Mouse (Mus musculus): ENCODE data around the gene H2-Ob. TPM values are rescaled to one million over a fixed set of nuclear protein-coding genes. Genes with fewer than 3 reads are reported as not detected.
A peak's percentile ranks its signal among the peaks of the same experiment; 100 is the strongest.
"Not testable (repeated sequence)": the region's sequence is repeated elsewhere in the genome, so short reads cannot be mapped to it uniquely, and the experiment has no call there.

The H2-Ob gene
- polyA plus RNA-seq, 1 experiment: 13.7 TPM

DNA sequence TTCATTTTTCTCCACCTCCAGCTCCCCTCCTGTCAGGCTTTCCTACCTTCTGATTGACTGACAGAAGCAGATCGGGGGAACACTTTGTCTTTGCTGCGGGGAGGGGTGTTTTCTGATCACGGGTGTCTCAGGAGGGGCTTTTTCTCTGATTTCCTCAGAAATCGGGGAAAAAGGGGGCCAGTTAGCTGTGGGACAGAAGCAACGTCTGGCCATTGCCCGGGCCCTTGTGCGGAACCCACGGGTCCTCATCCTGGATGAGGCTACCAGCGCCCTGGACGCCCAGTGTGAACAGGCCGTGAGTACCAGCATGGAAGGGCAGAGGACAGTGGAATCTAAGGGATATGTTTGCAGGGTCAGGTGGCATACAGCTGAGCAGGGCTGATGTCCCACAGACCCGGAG, 23.5 kb upstream of the H2-Ob start:
- no peak overlapping the region for H3K27ac ChIP-seq (ENCODE audit: insufficient read depth, low read depth, low read length)
- H3K4me3 ChIP-seq (ENCODE audit: low read depth, low read length): no peak overlapping the region
- no peaks in the 10 kb centered on the region for H3K27me3 ChIP-seq (ENCODE audit: control insufficient read depth, insufficient read depth, low read length)
- WGBS: 89% methylated on average over 12 of the region's 12 CpGs
- TF ChIP-seq CTCF (IDR thresholded peaks at IDR 0.05; ENCODE audit: extremely low read depth, insufficient read length, insufficient replicate concordance, low read depth, low read length) (no peak), POLR2A (IDR thresholded peaks at IDR 0.05; ENCODE audit: low read depth, low read length) (no peak)
- peaks cover 46% of the 10 kb centered on the region for H3K36me3 ChIP-seq (ENCODE audit: control insufficient read depth, insufficient read depth, low read length)
- H3K4me1 ChIP-seq (ENCODE audit: control insufficient read depth, insufficient read depth, insufficient read length, low read length): peaks cover 4% of the 10 kb centered on the region; the same call in 1 of the 2 replicates

DNA sequence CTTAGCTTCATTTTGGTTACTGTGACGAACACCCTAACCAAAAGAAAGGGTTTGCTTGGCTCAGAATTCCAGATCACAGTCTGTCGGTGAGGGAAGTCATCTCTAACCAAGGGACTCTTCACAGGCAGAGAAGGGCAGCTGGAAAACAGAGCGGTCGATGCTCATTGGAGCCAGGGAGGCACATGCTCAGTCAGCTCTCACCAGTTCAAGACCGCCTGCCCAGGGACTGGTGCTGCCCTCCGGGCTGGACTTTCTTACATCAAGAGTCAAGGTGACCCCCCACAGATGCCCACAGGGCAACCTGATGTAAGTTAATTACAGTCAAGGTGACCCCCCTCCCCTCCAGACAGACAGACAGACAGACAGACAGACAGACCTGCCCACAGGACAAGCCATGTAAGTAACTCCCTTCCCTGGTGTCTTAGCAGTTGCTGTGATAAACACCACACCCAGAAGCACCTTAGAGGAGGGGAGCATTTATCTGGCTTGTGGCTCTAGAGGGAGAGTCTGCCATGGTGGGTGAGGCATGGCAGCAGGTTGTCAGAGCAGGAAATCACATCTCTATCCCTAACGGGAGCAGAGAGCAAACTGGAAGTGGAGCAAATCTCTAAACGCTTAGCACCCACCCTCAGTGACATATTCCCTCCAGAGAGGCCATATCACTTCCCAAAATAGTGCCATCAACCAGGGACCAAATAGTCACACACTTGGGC, 21.3 kb upstream of the H2-Ob start:
- TF ChIP-seq CTCF (IDR thresholded peaks at IDR 0.05; ENCODE audit: extremely low read depth, insufficient read length, insufficient replicate concordance, low read depth, low read length): no peak
- TF ChIP-seq POLR2A (IDR thresholded peaks at IDR 0.05; ENCODE audit: low read depth, low read length): no peak
- no peak overlapping the region for H3K27ac ChIP-seq (ENCODE audit: insufficient read depth, low read depth, low read length)
- peaks cover 35% of the 10 kb centered on the region for H3K36me3 ChIP-seq (ENCODE audit: control insufficient read depth, insufficient read depth, low read length)
- H3K4me1 ChIP-seq (ENCODE audit: control insufficient read depth, insufficient read depth, insufficient read length, low read length): no peaks in the 10 kb centered on the region
- WGBS: 83% methylated on average over 8 of the region's 8 CpGs
- no peaks in the 10 kb centered on the region for H3K27me3 ChIP-seq (ENCODE audit: control insufficient read depth, insufficient read depth, low read length)
- H3K4me3 ChIP-seq (ENCODE audit: low read depth, low read length): no peak overlapping the region

GRCm38 (mm10) chr17:34217986-34218385, 20.7 kb upstream of the H2-Ob start:
- H3K27ac ChIP-seq (ENCODE audit: insufficient read depth, low read depth, low read length): no peak overlapping the region
- no peaks in the 10 kb centered on the region for H3K27me3 ChIP-seq (ENCODE audit: control insufficient read depth, insufficient read depth, low read length)
- WGBS: 82% methylated on average over 5 of the region's 5 CpGs
- TF ChIP-seq CTCF (IDR thresholded peaks at IDR 0.05; ENCODE audit: extremely low read depth, insufficient read length, insufficient replicate concordance, low read depth, low read length): no peak
- TF ChIP-seq POLR2A (IDR thresholded peaks at IDR 0.05; ENCODE audit: low read depth, low read length): no peak
- H3K36me3 ChIP-seq (ENCODE audit: control insufficient read depth, insufficient read depth, low read length): peaks cover 32% of the 10 kb centered on the region
- H3K4me3 ChIP-seq (ENCODE audit: low read depth, low read length): no peak overlapping the region
- no peaks in the 10 kb centered on the region for H3K4me1 ChIP-seq (ENCODE audit: control insufficient read depth, insufficient read depth, insufficient read length, low read length)

DNA sequence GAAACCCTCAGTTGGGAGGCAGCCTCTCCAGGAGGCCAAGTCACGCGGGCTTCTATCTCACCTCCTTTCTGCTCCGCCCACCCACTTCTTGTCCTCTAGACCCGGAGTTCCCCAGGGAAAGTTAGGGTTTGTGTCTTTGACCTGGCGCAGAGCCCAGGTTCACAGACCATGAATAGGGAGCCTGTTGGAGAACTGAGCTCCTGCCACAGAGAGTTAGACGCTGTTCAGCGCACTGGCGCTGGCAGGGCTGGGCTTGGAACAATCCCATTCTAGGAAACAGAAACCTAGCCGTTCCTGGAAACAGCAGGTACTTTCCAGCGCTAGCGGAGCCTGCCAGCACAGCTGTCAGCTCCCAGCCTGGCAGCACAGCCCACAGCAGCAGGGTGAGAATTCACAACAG, 20.0 kb upstream of the H2-Ob start:
- no peaks in the 10 kb centered on the region for H3K4me1 ChIP-seq (ENCODE audit: control insufficient read depth, insufficient read depth, insufficient read length, low read length)

GRCm38 (mm10) chr17:34219096-34219495, 19.6 kb upstream of the H2-Ob start:
- WGBS: 85% methylated on average over 9 of the region's 11 CpGs
- not testable (repeated sequence) for H3K27ac ChIP-seq (ENCODE audit: insufficient read depth, low read depth, low read length)

More for the DNA sequence above, 20.0 kb upstream of the H2-Ob start:
- no peak for TF ChIP-seq CTCF (IDR thresholded peaks at IDR 0.05; ENCODE audit: extremely low read depth, insufficient read length, insufficient replicate concordance, low read depth, low read length)
- TF ChIP-seq POLR2A (IDR thresholded peaks at IDR 0.05; ENCODE audit: low read depth, low read length): no peak
- H3K27me3 ChIP-seq (ENCODE audit: control insufficient read depth, insufficient read depth, low read length): no peaks in the 10 kb centered on the region
- peak overlapping the region; percentile 29 for H3K4me3 ChIP-seq (ENCODE audit: low read depth, low read length)
- H3K36me3 ChIP-seq (ENCODE audit: control insufficient read depth, insufficient read depth, low read length): peaks cover 26% of the 10 kb centered on the region
- no peak overlapping the region for H3K27ac ChIP-seq (ENCODE audit: insufficient read depth, low read depth, low read length)
- 43% methylated on average over 11 of the region's 11 CpGs for WGBS

DNA sequence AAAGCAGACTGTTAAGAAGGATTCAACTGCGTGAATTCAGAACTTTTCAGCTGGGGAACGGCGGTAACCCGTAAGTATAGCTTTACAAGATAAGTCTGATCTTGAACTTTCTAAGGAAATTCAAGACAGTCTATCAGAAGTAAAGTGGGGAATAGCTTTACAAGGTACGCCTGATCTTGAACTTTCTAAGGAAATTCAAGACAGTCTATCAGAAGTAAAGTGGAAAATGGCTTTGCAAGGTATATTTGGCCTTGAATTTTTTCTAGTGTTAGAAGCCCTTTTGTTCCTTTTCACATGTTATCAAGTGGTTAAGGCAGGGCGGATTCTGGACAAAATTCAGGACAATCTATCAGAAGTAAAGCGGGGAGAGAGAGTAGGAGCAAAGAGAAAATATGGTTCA, 18.9 kb upstream of the H2-Ob start:
- 88% methylated on average over 6 of the region's 7 CpGs for WGBS

More at GRCm38 (mm10) chr17:34219096-34219495, 19.6 kb upstream of the H2-Ob start:
- peak; percentile 53; the same call in 1 of the 2 replicates for TF ChIP-seq CTCF (IDR thresholded peaks at IDR 0.05; ENCODE audit: extremely low read depth, insufficient read length, insufficient replicate concordance, low read depth, low read length)
- H3K27me3 ChIP-seq (ENCODE audit: control insufficient read depth, insufficient read depth, low read length); H3K4me1 ChIP-seq (ENCODE audit: control insufficient read depth, insufficient read depth, insufficient read length, low read length): not testable (repeated sequence)
- Histone ChIP-seq H3K36me3 (ENCODE audit: control insufficient read depth, insufficient read depth, low read length) (peaks cover 23% of the 10 kb centered on the region), H3K4me3 (ENCODE audit: low read depth, low read length) (peak overlapping the region; percentile 29; the same call in 1 of the 2 replicates)

DNA sequence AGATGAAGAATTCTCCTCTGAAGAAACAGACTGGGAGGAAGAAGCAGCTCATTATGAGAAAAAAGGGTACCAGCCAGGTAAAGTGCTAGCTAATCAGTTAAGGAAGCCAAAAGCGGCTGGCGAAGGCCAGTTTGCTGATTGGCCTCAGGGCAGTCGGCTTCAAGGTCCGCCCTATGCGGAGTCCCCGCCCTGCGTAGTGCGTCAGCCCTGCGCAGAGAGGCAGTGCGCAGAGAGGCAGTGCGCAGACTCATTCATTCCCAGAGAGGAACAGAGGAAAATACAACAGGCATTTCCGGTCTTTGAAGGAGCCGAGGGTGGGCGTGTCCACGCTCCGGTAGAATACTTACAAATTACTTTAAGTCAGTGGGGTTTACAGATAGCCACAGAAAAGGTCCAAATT, 18.3 kb upstream of the H2-Ob start:
- H3K36me3 ChIP-seq (ENCODE audit: control insufficient read depth, insufficient read depth, low read length): peaks cover 12% of the 10 kb centered on the region
- H3K4me3 ChIP-seq (ENCODE audit: low read depth, low read length); H3K27me3 ChIP-seq (ENCODE audit: control insufficient read depth, insufficient read depth, low read length); H3K27ac ChIP-seq (ENCODE audit: insufficient read depth, low read depth, low read length); H3K4me1 ChIP-seq (ENCODE audit: control insufficient read depth, insufficient read depth, insufficient read length, low read length): not testable (repeated sequence)
- 98% methylated on average over 9 of the region's 16 CpGs for WGBS

More for the DNA sequence above, 18.9 kb upstream of the H2-Ob start:
- not testable (repeated sequence) for H3K4me1 ChIP-seq (ENCODE audit: control insufficient read depth, insufficient read depth, insufficient read length, low read length); H3K27me3 ChIP-seq (ENCODE audit: control insufficient read depth, insufficient read depth, low read length); H3K27ac ChIP-seq (ENCODE audit: insufficient read depth, low read depth, low read length); H3K4me3 ChIP-seq (ENCODE audit: low read depth, low read length)
- H3K36me3 ChIP-seq (ENCODE audit: control insufficient read depth, insufficient read depth, low read length): peaks cover 16% of the 10 kb centered on the region

- H3K27ac ChIP-seq (ENCODE audit: insufficient read depth, low read depth, low read length): no peak overlapping the region
- H3K27me3 ChIP-seq (ENCODE audit: control insufficient read depth, insufficient read depth, low read length): no peaks in the 10 kb centered on the region
- H3K36me3 ChIP-seq (ENCODE audit: control insufficient read depth, insufficient read depth, low read length): no peaks in the 10 kb centered on the region
- WGBS: 95% methylated on average over 3 of the region's 3 CpGs
- no peaks in the 10 kb centered on the region for H3K4me1 ChIP-seq (ENCODE audit: control insufficient read depth, insufficient read depth, insufficient read length, low read length)
- no peak overlapping the region for H3K4me3 ChIP-seq (ENCODE audit: low read depth, low read length)
- TF ChIP-seq CTCF (IDR thresholded peaks at IDR 0.05; ENCODE audit: extremely low read depth, insufficient read length, insufficient replicate concordance, low read depth, low read length) (no peak), POLR2A (IDR thresholded peaks at IDR 0.05; ENCODE audit: low read depth, low read length) (no peak)
These were observed 13.9 kb upstream of the H2-Ob start for GRCm38 (mm10) chr17:34224816-34225215.
